Mouse (Mus musculus) neural tube, embryonic 12.5 days (tissue): ENCODE data around the gene D230025D16Rik. TPM values are rescaled to one million over a fixed set of nuclear protein-coding genes. Genes with fewer than 3 reads are reported as not detected.
A peak's percentile ranks its signal among the peaks of the same experiment; 100 is the strongest.
"Not testable (repeated sequence)": the region's sequence is repeated elsewhere in the genome, so short reads cannot be mapped to it uniquely, and the experiment has no call there.

Experiments used
- ATAC-seq: fragments of 200-750 bp; cut with Nextera tagmentation; 2 replicates; pipeline ENCODE4 v1.8.0; 2017; ENCODE audit warnings: low read depth, mild to moderate bottlenecking, moderate TSS enrichment, moderate library complexity; ENCODE audit not compliant: low FRiP score
- H3K27ac ChIP-seq: fragments of 300-500 bp; sonication (generic); 2 replicates; pipeline ENCODE4 v1.5.1; 2016
- H3K27me3 ChIP-seq: fragments of 300-500 bp; sonication (generic); replicated peaks from 2 replicates; pipeline ENCODE4 v1.6.1; 2016; ENCODE audit warnings: mild to moderate bottlenecking
- H3K36me3 ChIP-seq: fragments of 300-500 bp; sonication (generic); 2 replicates; pipeline ENCODE4 v1.6.1; 2016; ENCODE audit warnings: mild to moderate bottlenecking
- H3K4me1 ChIP-seq: fragments of 300-500 bp; sonication (generic); 2 replicates; pipeline ENCODE4 v1.6.1; 2016
- H3K4me2 ChIP-seq: fragments of 300-500 bp; sonication (generic); replicated peaks from 2 replicates; pipeline ENCODE4 v1.6.1; 2016; ENCODE audit warnings: mild to moderate bottlenecking
- H3K4me3 ChIP-seq: fragments of 300-500 bp; sonication (generic); 2 replicates; pipeline ENCODE4 v1.5.1; 2016
- H3K9ac ChIP-seq: fragments of 300-500 bp; sonication (generic); 2 replicates; pipeline ENCODE4 v1.6.1; 2016; ENCODE audit warnings: mild to moderate bottlenecking
- H3K9me3 ChIP-seq: fragments of 300-500 bp; sonication (generic); 2 replicates; pipeline ENCODE4 v1.6.1; 2016; ENCODE audit warnings: mild to moderate bottlenecking
- WGBS: fragments of 180-500 bp; shearing (Covaris S2); methylation state at CpG from one replicate; pipeline ENCODE4 v1.1.7; 2016; 5-methylcytosine and 5-hydroxymethylcytosine counted together
- polyA plus RNA-seq: library from polyadenylated mRNA; unstranded; fragments of >200 nt; fragmentation: Nextera tagmentation; extraction: Ambion mirVana; gene quantifications from 2 replicates; pipeline ENCODE4 v1.2.1, GENCODE M21; 2016

Gene D230025D16Rik
- polyA plus RNA-seq, 1 experiment from 2014 or later: 27.1 TPM

DNA sequence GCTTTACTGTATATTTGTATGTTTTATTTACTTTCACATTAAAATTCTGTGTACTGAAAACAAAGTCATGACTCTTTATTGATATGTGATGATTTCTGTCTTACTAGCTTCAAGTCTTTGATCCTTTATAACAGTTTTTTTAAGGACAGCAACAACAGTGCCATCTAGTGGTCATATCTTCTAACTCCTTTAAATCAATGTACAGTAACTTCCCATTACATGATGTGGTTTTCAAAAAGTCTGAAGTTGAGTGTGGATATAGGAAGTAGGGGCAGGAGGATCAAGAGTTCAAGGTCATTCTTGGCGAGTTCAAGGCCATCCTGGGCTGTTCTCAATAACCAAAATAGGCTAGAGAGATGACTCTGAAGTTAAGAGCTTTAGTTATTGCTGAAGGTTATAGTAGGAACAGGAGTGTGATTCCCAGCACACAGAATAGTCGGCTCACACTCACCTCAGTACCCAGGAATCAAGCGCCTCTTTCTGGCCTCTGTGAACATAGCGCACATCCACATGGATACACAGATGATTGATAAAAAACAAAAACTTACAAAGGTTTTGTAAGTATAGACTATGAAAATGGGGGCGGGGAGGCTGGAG is 6.9 kb upstream of the D230025D16Rik start:
- no peaks in the 10 kb centered on the region for H3K9me3 ChIP-seq
- 83% methylated on average over 5 of the region's 5 CpGs for WGBS
- H3K4me2 ChIP-seq: no peak overlapping the region
- peaks cover 5% of the 10 kb centered on the region; the same call in 1 of the 2 replicates for H3K36me3 ChIP-seq
- H3K4me1 ChIP-seq: no peaks in the 10 kb centered on the region
- no peak overlapping the region for H3K9ac ChIP-seq
- no peaks in the 10 kb centered on the region for H3K27me3 ChIP-seq
- peak; percentile 53 for ATAC-seq
- H3K4me3 ChIP-seq: no peak overlapping the region
- no peak overlapping the region for H3K27ac ChIP-seq

DNA sequence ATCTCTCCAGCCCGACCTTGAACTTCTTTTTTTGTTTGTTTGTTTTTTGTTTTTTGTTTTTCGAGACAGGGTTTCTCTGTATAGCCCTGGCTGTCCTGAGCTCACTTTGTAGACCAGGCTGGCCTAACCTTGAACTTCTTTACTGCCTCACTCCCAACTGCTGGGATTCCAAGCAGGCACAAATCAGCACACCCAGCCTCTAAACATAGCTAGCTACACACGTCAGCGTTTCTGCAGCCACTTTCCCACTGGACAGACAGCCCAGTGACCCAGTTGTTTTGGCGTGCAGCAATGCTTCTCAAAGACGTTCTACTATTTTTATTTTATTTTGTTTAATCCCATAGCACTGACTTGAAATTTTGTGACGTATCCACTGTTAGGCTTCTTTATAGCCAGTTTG is 1.1 kb upstream of the D230025D16Rik start:
- H3K27me3 ChIP-seq: no peaks in the 10 kb centered on the region
- H3K9ac ChIP-seq: no peak overlapping the region
- ATAC-seq: no peak
- H3K36me3 ChIP-seq: no peaks in the 10 kb centered on the region
- H3K4me1 ChIP-seq: peaks cover 13% of the 10 kb centered on the region
- WGBS: 84% methylated on average over 7 of the region's 7 CpGs
- no peak overlapping the region for H3K27ac ChIP-seq
- no peak overlapping the region for H3K4me3 ChIP-seq
- H3K9me3 ChIP-seq: no peaks in the 10 kb centered on the region
- peak overlapping the region; percentile 85 for H3K4me2 ChIP-seq

- no peaks in the 10 kb centered on the region for H3K36me3 ChIP-seq
- H3K27ac ChIP-seq: peak overlapping the region; percentile 42; the same call in 1 of the 2 replicates
- H3K4me3 ChIP-seq: peak overlapping the region; percentile 90
- no peaks in the 10 kb centered on the region for H3K9me3 ChIP-seq
- H3K27me3 ChIP-seq: no peaks in the 10 kb centered on the region
- ATAC-seq: no peak
- peaks cover 13% of the 10 kb centered on the region for H3K4me1 ChIP-seq
- H3K4me2 ChIP-seq: peak overlapping the region; percentile 85
- peak overlapping the region; percentile 82 for H3K9ac ChIP-seq
- under 1% methylated on average over 27 of the region's 27 CpGs for WGBS
These were observed 288 bp downstream of the D230025D16Rik start for GRCm38 (mm10) chr8:105225272-105225593.

GRCm38 (mm10) chr8:105225917-105226316 is 972 bp downstream of the D230025D16Rik start:
- Histone ChIP-seq H3K36me3 (no peaks in the 10 kb centered on the region), H3K9me3 (no peaks in the 10 kb centered on the region), H3K9ac (peak overlapping the region; percentile 82), H3K27me3 (no peaks in the 10 kb centered on the region), H3K4me2 (peak overlapping the region; percentile 85), H3K27ac (no peak overlapping the region), H3K4me3 (peak overlapping the region; percentile 90), H3K4me1 (peaks cover 13% of the 10 kb centered on the region)
- no peak for ATAC-seq
- 20% methylated on average over 6 of the region's 6 CpGs for WGBS

DNA sequence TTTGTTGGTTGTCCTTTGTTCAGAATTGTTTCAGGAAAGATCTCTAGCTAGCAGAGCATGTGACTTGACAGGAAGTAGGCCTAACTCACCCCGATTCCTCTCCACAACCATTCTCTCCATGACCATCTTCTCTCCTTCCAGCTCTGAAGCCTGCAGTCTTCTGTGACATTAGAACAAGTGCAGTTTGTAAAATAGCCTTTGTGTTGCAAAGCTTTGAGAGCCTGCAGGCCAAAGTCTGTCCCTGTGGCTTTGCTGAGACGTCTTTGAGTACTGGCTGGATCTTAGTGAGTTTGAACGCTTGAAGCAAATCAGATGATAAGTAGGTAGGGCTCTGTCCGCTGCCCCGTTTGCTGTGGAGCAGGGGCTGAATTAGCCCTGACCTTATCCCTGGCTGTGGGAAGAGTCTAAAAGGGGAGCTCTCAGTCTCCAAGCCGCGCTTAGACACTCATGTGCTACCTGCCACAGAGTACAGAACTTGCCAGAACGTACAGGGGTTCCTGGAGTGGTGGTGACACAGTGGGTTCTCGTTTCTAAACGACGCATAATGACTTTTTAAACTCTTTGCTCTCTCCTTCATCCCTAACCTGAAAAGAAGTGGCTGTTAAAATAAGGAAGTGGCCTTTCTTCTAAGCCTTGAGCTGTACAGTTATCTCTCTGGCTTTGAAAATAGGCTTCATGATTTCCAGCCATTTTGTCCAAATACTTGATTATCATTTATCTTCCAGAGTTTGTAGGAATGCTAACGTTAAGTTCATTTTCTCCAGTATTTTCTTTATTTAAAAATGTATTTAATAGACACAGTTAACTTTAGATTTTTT is 6.8 kb downstream of the D230025D16Rik start:
- H3K27me3 ChIP-seq: no peaks in the 10 kb centered on the region
- 89% methylated on average over 12 of the region's 12 CpGs for WGBS
- H3K4me1 ChIP-seq: no peaks in the 10 kb centered on the region
- ATAC-seq: no peak
- H3K9me3 ChIP-seq: no peaks in the 10 kb centered on the region
- H3K27ac ChIP-seq: no peak overlapping the region
- no peak overlapping the region for H3K4me3 ChIP-seq
- H3K9ac ChIP-seq: no peak overlapping the region
- H3K36me3 ChIP-seq: peaks cover 9% of the 10 kb centered on the region; the same call in 1 of the 2 replicates
- H3K4me2 ChIP-seq: no peak overlapping the region

DNA sequence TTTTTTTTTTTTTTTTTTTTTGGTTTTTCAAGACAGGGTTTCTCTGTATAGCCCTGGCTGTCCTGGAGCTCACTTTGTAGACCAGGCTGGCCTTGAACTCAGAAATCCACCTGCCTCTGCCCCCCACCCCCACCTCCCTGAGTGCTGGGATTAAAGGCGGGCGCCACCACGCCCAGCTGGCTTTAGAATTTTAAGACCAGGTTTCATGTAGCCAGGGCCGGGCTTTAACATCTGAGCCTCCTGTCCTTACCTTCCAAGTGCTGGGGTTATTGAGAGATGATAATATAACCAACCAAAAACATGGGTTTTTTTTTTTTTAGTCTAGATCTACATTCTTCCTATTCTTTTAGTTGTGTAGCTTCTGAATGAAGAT is 7.4 kb downstream of the D230025D16Rik start:
- WGBS: 89% methylated on average over 4 of the region's 4 CpGs
- not testable (repeated sequence) for ATAC-seq, H3K4me1 ChIP-seq, H3K36me3 ChIP-seq, H3K4me2 ChIP-seq, H3K4me3 ChIP-seq, H3K27me3 ChIP-seq, H3K9ac ChIP-seq, H3K27ac ChIP-seq, H3K9me3 ChIP-seq

DNA sequence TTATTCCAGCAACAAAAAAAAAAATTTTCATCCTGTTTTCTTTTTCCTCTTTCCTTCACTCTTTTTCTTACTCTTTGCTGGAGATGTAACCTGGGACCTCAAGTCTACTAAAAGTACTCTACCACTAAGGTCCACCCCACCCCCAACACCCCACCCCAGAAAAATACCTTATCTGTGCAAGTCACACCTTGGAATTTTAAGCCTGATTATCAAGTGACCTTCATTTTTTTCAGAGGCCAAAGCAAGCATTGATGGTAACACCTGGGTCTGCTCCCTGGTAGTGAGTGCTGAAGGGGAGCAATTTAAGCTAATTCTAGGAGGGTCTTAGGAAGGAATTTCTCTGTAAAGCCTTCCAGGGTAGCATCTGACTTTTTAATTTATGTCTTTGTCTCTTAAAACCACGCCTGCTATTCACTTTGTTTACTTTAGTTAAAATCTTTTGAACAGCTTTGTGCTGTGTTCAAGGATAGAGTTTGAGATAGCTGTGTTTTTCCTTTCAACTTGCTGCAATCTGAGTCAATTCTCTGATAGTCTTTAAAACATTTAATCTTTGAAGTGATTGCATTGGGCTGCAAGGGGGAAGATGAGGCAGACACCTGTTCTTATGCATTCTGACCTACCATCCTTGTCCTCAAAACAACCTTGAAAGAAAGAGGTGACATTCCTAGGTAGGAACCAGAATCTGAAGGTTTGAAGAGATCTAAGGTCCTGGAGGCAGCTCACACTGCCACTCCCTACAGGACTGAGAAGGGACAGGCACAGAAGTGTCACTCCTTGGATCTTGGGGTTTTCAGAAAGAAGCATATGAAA is 8.4 kb downstream of the D230025D16Rik start:
- no peak for ATAC-seq
- H3K36me3 ChIP-seq: peaks cover 13% of the 10 kb centered on the region; the same call in 1 of the 2 replicates
- H3K4me1 ChIP-seq: no peaks in the 10 kb centered on the region
- H3K4me3 ChIP-seq: no peak overlapping the region
- H3K27ac ChIP-seq: no peak overlapping the region
- H3K4me2 ChIP-seq: no peak overlapping the region
- no peaks in the 10 kb centered on the region for H3K9me3 ChIP-seq
- H3K9ac ChIP-seq: no peak overlapping the region
- no peaks in the 10 kb centered on the region for H3K27me3 ChIP-seq
- WGBS: 68% methylated on average over 1 of the region's 1 CpGs

GRCm38 (mm10) chr8:105235206-105235605 is 10.3 kb downstream of the D230025D16Rik start:
- Histone ChIP-seq H3K9ac (no peak overlapping the region), H3K9me3 (no peaks in the 10 kb centered on the region), H3K27me3 (no peaks in the 10 kb centered on the region), H3K4me2 (no peak overlapping the region), H3K4me3 (no peak overlapping the region), H3K27ac (no peak overlapping the region), H3K4me1 (no peaks in the 10 kb centered on the region), H3K36me3 (peaks cover 29% of the 10 kb centered on the region)
- 78% methylated on average over 1 of the region's 1 CpGs for WGBS
- no peak for ATAC-seq

GRCm38 (mm10) chr8:105237442-105238142 is 12.6 kb downstream of the D230025D16Rik start:
- H3K4me3 ChIP-seq: no peak overlapping the region
- H3K9me3 ChIP-seq: no peaks in the 10 kb centered on the region
- peaks cover 46% of the 10 kb centered on the region for H3K36me3 ChIP-seq
- no peak for ATAC-seq
- H3K4me1 ChIP-seq: no peaks in the 10 kb centered on the region
- no peak overlapping the region for H3K27ac ChIP-seq
- 93% methylated on average over 14 of the region's 14 CpGs for WGBS
- H3K4me2 ChIP-seq: no peak overlapping the region
- H3K9ac ChIP-seq: no peak overlapping the region
- H3K27me3 ChIP-seq: no peaks in the 10 kb centered on the region

DNA sequence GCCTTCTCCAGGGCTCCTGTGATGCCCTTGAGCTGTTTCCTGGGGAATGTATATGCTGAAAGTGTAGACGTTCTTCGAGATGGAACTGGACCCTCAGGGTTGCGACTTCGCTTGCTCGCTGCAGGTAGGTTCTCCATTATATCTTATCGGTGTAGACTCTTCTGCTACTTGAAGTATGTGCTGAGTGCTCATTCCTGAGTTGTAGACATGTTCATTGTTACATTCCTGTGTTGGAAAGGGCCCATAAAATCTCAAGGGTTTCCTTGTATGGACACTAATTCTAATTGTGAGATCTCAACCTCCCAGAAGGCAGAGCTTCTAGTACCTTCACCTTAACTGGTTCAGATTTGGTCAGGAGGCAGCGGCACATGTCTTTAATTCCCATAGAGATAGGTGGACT is 16.1 kb downstream of the D230025D16Rik start:
- no peak overlapping the region for H3K27ac ChIP-seq
- H3K9ac ChIP-seq: no peak overlapping the region
- no peaks in the 10 kb centered on the region for H3K27me3 ChIP-seq
- no peaks in the 10 kb centered on the region for H3K9me3 ChIP-seq
- no peaks in the 10 kb centered on the region for H3K4me1 ChIP-seq
- no peak overlapping the region for H3K4me2 ChIP-seq
- ATAC-seq: no peak
- WGBS: 95% methylated on average over 7 of the region's 7 CpGs
- H3K4me3 ChIP-seq: no peak overlapping the region
- peaks cover 45% of the 10 kb centered on the region for H3K36me3 ChIP-seq

DNA sequence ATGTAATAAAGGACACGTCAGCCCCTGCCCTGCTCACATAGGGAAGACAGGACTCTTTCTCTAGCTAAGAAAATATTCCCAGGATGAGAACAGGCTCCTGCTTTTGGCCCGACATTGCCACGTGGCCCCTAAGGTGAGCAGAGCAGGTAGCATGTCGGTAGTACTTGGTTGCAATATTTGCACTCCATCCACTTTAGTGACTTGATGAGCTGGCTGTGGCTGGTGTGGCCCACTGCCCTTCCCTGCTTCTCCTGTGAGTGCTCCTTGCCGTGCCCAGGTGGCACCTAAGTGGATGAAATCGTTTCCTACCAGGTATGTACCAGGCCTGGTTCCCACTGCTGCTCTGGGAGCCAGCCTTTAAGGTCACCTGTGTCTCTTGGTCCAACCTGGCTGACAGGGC is 27.0 kb downstream of the D230025D16Rik start:
- Histone ChIP-seq H3K4me3 (no peak overlapping the region), H3K27ac (no peak overlapping the region), H3K36me3 (peaks cover 43% of the 10 kb centered on the region), H3K27me3 (peaks cover 23% of the 10 kb centered on the region), H3K4me2 (no peak overlapping the region), H3K9ac (no peak overlapping the region), H3K4me1 (peaks cover 11% of the 10 kb centered on the region), H3K9me3 (no peaks in the 10 kb centered on the region)
- ATAC-seq: no peak
- WGBS: 92% methylated on average over 6 of the region's 6 CpGs
